Mouse (Mus musculus) midbrain, embryonic 16.5 days (tissue): ENCODE data around the gene Lrrc29. TPM values are rescaled to one million over a fixed set of nuclear protein-coding genes. Genes with fewer than 3 reads are reported as not detected.

Experiments
- ATAC-seq: fragments of 200-750 bp; cut with Nextera tagmentation; 2 replicates; pipeline ENCODE4 v1.8.0; 2017; ENCODE audit warnings: moderate TSS enrichment
- H3K27ac ChIP-seq: fragments of 300-500 bp; sonication (generic); 2 replicates; pipeline ENCODE4 v1.5.1; 2014; ENCODE audit warnings: mild to moderate bottlenecking, low read length, mixed read lengths
- H3K27me3 ChIP-seq: fragments of 300-500 bp; sonication (generic); 2 replicates; pipeline ENCODE4 v1.6.1; 2014; ENCODE audit warnings: low read depth, low read length, mixed read lengths; ENCODE audit not compliant: control insufficient read depth, insufficient read depth
- H3K36me3 ChIP-seq: fragments of 300-500 bp; sonication (generic); 2 replicates; pipeline ENCODE4 v1.6.1; 2014; ENCODE audit warnings: mild to moderate bottlenecking, low read length, moderate library complexity, mixed read lengths; ENCODE audit not compliant: control insufficient read depth, insufficient read depth
- H3K4me1 ChIP-seq: fragments of 300-500 bp; sonication (generic); 2 replicates; pipeline ENCODE4 v1.6.1; 2014; ENCODE audit warnings: mild to moderate bottlenecking, low read length, mixed read lengths; ENCODE audit not compliant: control insufficient read depth, insufficient read depth
- H3K4me2 ChIP-seq: fragments of 300-500 bp; sonication (generic); 2 replicates; pipeline ENCODE4 v1.6.1; 2014; ENCODE audit warnings: mild to moderate bottlenecking, low read length, mixed read lengths
- H3K4me3 ChIP-seq: fragments of 300-500 bp; sonication (generic); 2 replicates; pipeline ENCODE4 v1.5.1; 2014; ENCODE audit warnings: low read depth, mild to moderate bottlenecking, low read length, moderate library complexity, mixed read lengths
- H3K9ac ChIP-seq: fragments of 300-500 bp; sonication (generic); 2 replicates; pipeline ENCODE4 v1.6.1; 2014; ENCODE audit warnings: low read depth, low read length, mixed read lengths
- H3K9me3 ChIP-seq: fragments of 300-500 bp; sonication (generic); replicated peaks from 2 replicates; pipeline ENCODE4 v1.6.1; 2014; ENCODE audit warnings: mild to moderate bottlenecking, low read length, mixed read lengths; ENCODE audit not compliant: control insufficient read depth, poor library complexity, severe bottlenecking
- WGBS: fragments of 180-500 bp; shearing (Covaris S2); extraction: QIAGEN DNeasy Blood & Tissue Kit; methylation state at CpG from one replicate; pipeline ENCODE4 v1.1.7; 2014; 5-methylcytosine and 5-hydroxymethylcytosine counted together
- polyA plus RNA-seq: library from polyadenylated mRNA; unstranded; fragments of >200 nt; fragmentation: Nextera tagmentation; extraction: Ambion mirVana; gene quantifications from 2 replicates; pipeline ENCODE4 v1.2.1, GENCODE M21; 2015

Gene Lrrc29
- polyA plus RNA-seq, 1 experiment from 2014 or later, result 0.83 TPM

GRCm38 (mm10) chr8:105308428-105308827 is 17.6 kb downstream of the Lrrc29 start:
- Histone ChIP-seq H3K9me3 (no peaks in the 10 kb centered on the region), H3K27me3 (no peaks in the 10 kb centered on the region), H3K4me3 (no peak overlapping the region), H3K27ac (no peak overlapping the region), H3K4me2 (no peak overlapping the region), H3K4me1 (peaks cover 10% of the 10 kb centered on the region), H3K9ac (no peak overlapping the region), H3K36me3 (peaks cover 34% of the 10 kb centered on the region)
- no peak for ATAC-seq
- 94% methylated on average over 10 of the region's 10 CpGs for WGBS

- no peak overlapping the region for H3K4me2 ChIP-seq
- H3K9ac ChIP-seq, result no peak overlapping the region
- no peak overlapping the region for H3K4me3 ChIP-seq
- ATAC-seq, result no peak
- no peaks in the 10 kb centered on the region for H3K9me3 ChIP-seq
- no peaks in the 10 kb centered on the region for H3K27me3 ChIP-seq
- H3K27ac ChIP-seq, result no peak overlapping the region
- H3K4me1 ChIP-seq, result peaks cover 10% of the 10 kb centered on the region
- WGBS, result 94% methylated on average over 13 of the region's 13 CpGs
- H3K36me3 ChIP-seq, result peaks cover 36% of the 10 kb centered on the region
Observed at GRCm38 (mm10) chr8:105307670-105308069, 18.4 kb downstream of the Lrrc29 start.

- Histone ChIP-seq H3K36me3 (peaks cover 39% of the 10 kb centered on the region), H3K27me3 (no peaks in the 10 kb centered on the region), H3K27ac (no peak overlapping the region), H3K9ac (peak overlapping the region; percentile 39; the same call in 1 of the 2 replicates), H3K4me1 (peaks cover 10% of the 10 kb centered on the region), H3K4me2 (peak overlapping the region; percentile 45; the same call in 1 of the 2 replicates), H3K9me3 (no peaks in the 10 kb centered on the region), H3K4me3 (no peak overlapping the region)
- WGBS, result 61% methylated on average over 5 of the region's 5 CpGs
- ATAC-seq, result peak; percentile 13; the same call in 1 of the 2 replicates
Observed at GRCm38 (mm10) chr8:105306146-105306691, 19.9 kb downstream of the Lrrc29 start.

- H3K9me3 ChIP-seq, result no peaks in the 10 kb centered on the region
- peaks cover 10% of the 10 kb centered on the region for H3K4me1 ChIP-seq
- peak within 1 kb of the TSS; percentile 39 for H3K9ac ChIP-seq
- peaks cover 43% of the 10 kb centered on the region for H3K36me3 ChIP-seq
- H3K27me3 ChIP-seq, result no peaks in the 10 kb centered on the region
- H3K4me3 ChIP-seq, result no peak within 1 kb of the TSS; the same call in 1 of the 2 replicates
- WGBS, result 10% methylated on average over 30 of the region's 30 CpGs
- H3K4me2 ChIP-seq, result peak within 1 kb of the TSS; percentile 45
- ATAC-seq, result peak; percentile 49
- H3K27ac ChIP-seq, result no peak within 1 kb of the TSS
Observed at GRCm38 (mm10) chr8:105305211-105306145, 20.6 kb downstream of the Lrrc29 start, which contains the start of gene Elmo3. Gene Elmo3, plus strand, starts transcription at chr8:105305601.

- H3K27me3 ChIP-seq, result no peaks in the 10 kb centered on the region
- no peak overlapping the region for H3K9ac ChIP-seq
- ATAC-seq, result peak; percentile 8; the same call in 1 of the 2 replicates
- no peaks in the 10 kb centered on the region for H3K9me3 ChIP-seq
- peaks cover 44% of the 10 kb centered on the region for H3K36me3 ChIP-seq
- H3K4me1 ChIP-seq, result peaks cover 10% of the 10 kb centered on the region
- H3K4me3 ChIP-seq, result no peak overlapping the region
- no peak overlapping the region for H3K4me2 ChIP-seq
- 73% methylated on average over 9 of the region's 9 CpGs for WGBS
- H3K27ac ChIP-seq, result no peak overlapping the region
Observed at GRCm38 (mm10) chr8:105304325-105305210, 21.5 kb downstream of the Lrrc29 start.

- no peak overlapping the region for H3K4me3 ChIP-seq
- no peak overlapping the region for H3K9ac ChIP-seq
- no peaks in the 10 kb centered on the region for H3K9me3 ChIP-seq
- peaks cover 44% of the 10 kb centered on the region for H3K36me3 ChIP-seq
- 86% methylated on average over 9 of the region's 9 CpGs for WGBS
- H3K27me3 ChIP-seq, result no peaks in the 10 kb centered on the region
- no peak overlapping the region for H3K4me2 ChIP-seq
- H3K4me1 ChIP-seq, result peaks cover 16% of the 10 kb centered on the region
- ATAC-seq, result no peak
- H3K27ac ChIP-seq, result no peak overlapping the region
Observed at GRCm38 (mm10) chr8:105303874-105304273, 22.2 kb downstream of the Lrrc29 start.

- Histone ChIP-seq H3K4me2 (no peak overlapping the region), H3K27ac (no peak overlapping the region), H3K27me3 (no peaks in the 10 kb centered on the region), H3K36me3 (peaks cover 43% of the 10 kb centered on the region), H3K4me3 (no peak overlapping the region), H3K4me1 (peaks cover 21% of the 10 kb centered on the region), H3K9ac (no peak overlapping the region), H3K9me3 (no peaks in the 10 kb centered on the region)
- ATAC-seq, result no peak
- 90% methylated on average over 7 of the region's 8 CpGs for WGBS
Observed at GRCm38 (mm10) chr8:105303396-105303795, 22.7 kb downstream of the Lrrc29 start.

- Histone ChIP-seq H3K4me3 (no peak overlapping the region), H3K4me2 (no peak overlapping the region), H3K9me3 (no peaks in the 10 kb centered on the region), H3K27me3 (no peaks in the 10 kb centered on the region), H3K36me3 (peaks cover 26% of the 10 kb centered on the region), H3K9ac (no peak overlapping the region), H3K27ac (no peak overlapping the region), H3K4me1 (peaks cover 23% of the 10 kb centered on the region)
- 94% methylated on average over 8 of the region's 8 CpGs for WGBS
- no peak for ATAC-seq
Observed at GRCm38 (mm10) chr8:105299962-105300361, 26.1 kb downstream of the Lrrc29 start.
